Mouse (Mus musculus): Measurements from ENCODE around the gene Elp4. TPM values are rescaled to one million over a fixed set of nuclear protein-coding genes. Genes with fewer than 3 reads are reported as not detected.

Gene Elp4
- total and polyA plus RNA-seq, 3 experiments = 15.8 to 16.0 TPM; not detected in 1

DNA sequence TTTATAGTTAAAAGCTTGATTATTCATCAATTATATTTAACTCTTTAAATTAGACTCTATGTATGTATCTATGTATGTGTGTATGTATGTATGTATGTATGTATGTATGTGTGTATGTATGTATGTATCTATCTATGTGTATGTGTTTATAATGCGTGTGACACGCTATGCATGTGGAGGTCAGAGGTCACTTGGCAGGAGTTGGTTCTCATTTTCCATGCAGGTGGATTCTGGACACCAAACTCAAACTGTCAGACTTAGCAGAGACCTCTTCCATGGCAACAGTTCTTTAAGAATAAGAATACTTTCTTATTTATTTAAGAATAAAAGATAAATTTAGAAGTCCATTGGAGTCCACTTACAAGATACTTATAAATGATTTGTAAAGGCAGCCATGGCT, 101.5 kb downstream of the Elp4 start:
- TF ChIP-seq EP300 (IDR thresholded peaks at IDR 0.05; ENCODE audit: low read depth in 1 of 2, low read length in 2 of 2) (no peak), HCFC1 (IDR thresholded peaks at IDR 0.05; ENCODE audit: low read depth, low read length) (no peak), CHD1 (IDR thresholded peaks at IDR 0.05; ENCODE audit: low read depth, low read length) (no peak), TAL1 (IDR thresholded peaks at IDR 0.05; ENCODE audit: low read length) (no peak), TBP (IDR thresholded peaks at IDR 0.05; ENCODE audit: low read depth, low read length) (no peak), USF1 (IDR thresholded peaks at IDR 0.05; ENCODE audit: low read depth, low read length) (no peak), ETS1 (IDR thresholded peaks at IDR 0.05; ENCODE audit: low read depth, low read length) (no peak), ELF1 (IDR thresholded peaks at IDR 0.05; ENCODE audit: low read depth, low read length) (no peak), TCF12 (IDR thresholded peaks at IDR 0.05; ENCODE audit: low read depth, low read length) (no peak), KAT2A (conservative IDR thresholded peaks at IDR 0.05; ENCODE audit: low read depth, low read length) (no peak), JUND (IDR thresholded peaks at IDR 0.05; ENCODE audit: low read depth, low read length) (no peak), ZMIZ1 (IDR thresholded peaks at IDR 0.05; ENCODE audit: low read depth, low read length) (no peak), BHLHE40 (IDR thresholded peaks at IDR 0.05; ENCODE audit: borderline replicate concordance, low read depth, low read length) (no peak), POLR2AphosphoS2 (IDR thresholded peaks at IDR 0.05; ENCODE audit: low read length) (no peak), CTCF (IDR thresholded peaks at IDR 0.05 in 2 of 3, conservative IDR thresholded peaks at IDR 0.05 in 1 of 3; ENCODE audit: control insufficient read depth in 1 of 3, insufficient read depth in 1 of 3, low read depth in 2 of 3, low read length in 3 of 3, poor library complexity in 1 of 3, severe bottlenecking in 1 of 3) (no peak), GATA1 (IDR thresholded peaks at IDR 0.05; ENCODE audit: low read depth, low read length) (no peak)
- H3K27ac ChIP-seq (ENCODE audit: control insufficient read depth, low read depth, low read length) = peak overlapping the region; percentile 80
- no peak for DNase-seq (ENCODE audit: low read depth, low spot score)
- peaks cover 15 to 33% of the 10 kb centered on the region in 2 experiments for H3K4me1 ChIP-seq (ENCODE audit: control insufficient read depth in 1 of 2, insufficient read depth in 2 of 2, low read length in 2 of 2)
- no peaks in the 10 kb centered on the region for H3K9me3 ChIP-seq (replicated peaks; ENCODE audit: insufficient read depth, low read length)
- peaks cover 0 to 29% of the 10 kb centered on the region in 2 experiments; a peak in 2 of 4 replicates for H3K36me3 ChIP-seq (ENCODE audit: control insufficient read depth in 1 of 2, insufficient read depth in 2 of 2, low read length in 2 of 2)
- H3K9ac ChIP-seq (ENCODE audit: control insufficient read depth, low read depth, low read length, poor library complexity, severe bottlenecking) = no peak overlapping the region
- no peaks in the 10 kb centered on the region for H3K79me2 ChIP-seq (ENCODE audit: control insufficient read depth, insufficient read depth, low read length, poor library complexity)
- H3K4me3 ChIP-seq (ENCODE audit: control insufficient read depth in 1 of 2, insufficient read depth in 1 of 2, low read depth in 2 of 2, low read length in 2 of 2) = 0 out of 4 replicates have a peak overlapping the region, but pooled peaks of 1 of the 2 experiments have one; percentile 9
- no peaks in the 10 kb centered on the region for H3K27me3 ChIP-seq (ENCODE audit: control insufficient read depth in 1 of 2, insufficient read depth in 2 of 2, low read length in 2 of 2)

GRCm38 (mm10) chr2:105801536-105801935, 102.8 kb downstream of the Elp4 start:
- peaks cover 0 to 25% of the 10 kb centered on the region in 2 experiments; a peak in 2 of 4 replicates for H3K36me3 ChIP-seq (ENCODE audit: control insufficient read depth in 1 of 2, insufficient read depth in 2 of 2, low read length in 2 of 2)
- no peaks in the 10 kb centered on the region for H3K27me3 ChIP-seq (ENCODE audit: control insufficient read depth in 1 of 2, insufficient read depth in 2 of 2, low read length in 2 of 2)
- H3K79me2 ChIP-seq (ENCODE audit: control insufficient read depth, insufficient read depth, low read length, poor library complexity) = no peaks in the 10 kb centered on the region
- H3K27ac ChIP-seq (ENCODE audit: control insufficient read depth, low read depth, low read length) = no peak overlapping the region
- no peaks in the 10 kb centered on the region for H3K9me3 ChIP-seq (replicated peaks; ENCODE audit: insufficient read depth, low read length)
- TF ChIP-seq ZNF384 (IDR thresholded peaks at IDR 0.05; ENCODE audit: low read depth, low read length) = no peak
- TF ChIP-seq SMC3 (IDR thresholded peaks at IDR 0.05; ENCODE audit: low read depth, low read length) = no peak
- TF ChIP-seq JUND (IDR thresholded peaks at IDR 0.05; ENCODE audit: low read depth, low read length) = no peak
- TF ChIP-seq ZKSCAN1 (IDR thresholded peaks at IDR 0.05; ENCODE audit: low read depth, low read length) = no peak
- TF ChIP-seq POLR2AphosphoS5 (IDR thresholded peaks at IDR 0.05; ENCODE audit: borderline replicate concordance, low read depth, low read length) = no peak
- TF ChIP-seq MYC (IDR thresholded peaks at IDR 0.05; ENCODE audit: low read depth, low read length) = no peak
- H3K4me1 ChIP-seq (ENCODE audit: control insufficient read depth in 1 of 2, insufficient read depth in 2 of 2, low read length in 2 of 2) = peaks cover 12 to 31% of the 10 kb centered on the region in 2 experiments
- no peak overlapping the region for H3K9ac ChIP-seq (ENCODE audit: control insufficient read depth, low read depth, low read length, poor library complexity, severe bottlenecking)
- H3K4me3 ChIP-seq (ENCODE audit: control insufficient read depth in 1 of 2, insufficient read depth in 1 of 2, low read depth in 2 of 2, low read length in 2 of 2) = no peak overlapping the region
- no peak for DNase-seq (ENCODE audit: low read depth, low spot score)

All from MEL (cell line).